Mouse (Mus musculus): Measurements from ENCODE around the gene Ang2.

GRCm38 (mm10) chr14:51149164-51149563 is 49.8 kb downstream of the Ang2 start:
- no peak for TF ChIP-seq MAX (IDR thresholded peaks at IDR 0.05)
- no peak for TF ChIP-seq CTCF (IDR thresholded peaks at IDR 0.05; ENCODE audit: control insufficient read depth, insufficient read depth, insufficient read length)
- TF ChIP-seq MYOD1 (IDR thresholded peaks at IDR 0.05; ENCODE audit: control insufficient read depth, insufficient read length, low read depth) = no peak
- no peak for TF ChIP-seq USF1 (IDR thresholded peaks at IDR 0.05; ENCODE audit: low read depth)
- no peak for TF ChIP-seq MYOG (IDR thresholded peaks at IDR 0.05; ENCODE audit: control insufficient read depth, extremely low read depth, insufficient read length)

All from C2C12 (cell line).